Mouse (Mus musculus): ENCODE data around the gene Msrb1. TPM values are rescaled to one million over a fixed set of nuclear protein-coding genes. Genes with fewer than 3 reads are reported as not detected.

Gene Msrb1
- total RNA-seq, 1 experiment: 30.2 TPM

DNA sequence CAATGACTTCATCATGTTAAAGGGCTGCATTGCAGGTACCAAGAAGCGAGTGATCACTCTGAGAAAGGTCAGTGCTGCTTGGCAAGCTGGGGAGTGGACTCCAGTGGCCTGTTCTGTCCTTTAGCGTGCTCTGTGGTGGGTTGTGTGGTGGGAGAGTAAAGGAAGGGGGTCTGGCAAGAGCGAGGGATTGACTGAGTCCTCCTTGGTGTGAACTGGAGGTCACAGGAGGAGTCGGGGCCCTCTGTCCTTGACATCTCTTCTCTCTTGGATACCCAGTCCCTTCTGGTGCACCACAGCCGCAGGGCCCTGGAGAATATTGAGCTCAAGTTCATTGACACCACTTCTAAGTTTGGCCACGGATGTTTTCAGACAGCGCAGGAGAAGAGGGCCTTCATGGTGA is 996 bp upstream of the Msrb1 start:
- H3K9me3 ChIP-seq (ENCODE audit: control insufficient read depth, insufficient read depth, low read depth, low read length): no peaks in the 10 kb centered on the region
- H3K4me1 ChIP-seq (ENCODE audit: control insufficient read depth in 2 of 2, insufficient read depth in 2 of 2, low read length in 2 of 2, poor library complexity in 1 of 2): peaks cover 1 to 15% of the 10 kb centered on the region in 2 experiments; a peak in 2 of 4 replicates
- H3K4me3 ChIP-seq (ENCODE audit: insufficient read depth in 1 of 2, low read depth in 1 of 2, low read length in 2 of 2, poor library complexity in 1 of 2, severe bottlenecking in 1 of 2): no peak overlapping the region
- H3K27ac ChIP-seq (ENCODE audit: insufficient read depth, low read depth, low read length, poor library complexity, severe bottlenecking): no peak overlapping the region
- H3K9ac ChIP-seq (ENCODE audit: insufficient read depth, low read depth, low read length, poor library complexity, severe bottlenecking): no peak overlapping the region
- no peaks in the 10 kb centered on the region for H3K36me3 ChIP-seq (ENCODE audit: control insufficient read depth, insufficient read depth, low read length, poor library complexity, severe bottlenecking)
- TF ChIP-seq CHD2 (IDR thresholded peaks at IDR 0.05; ENCODE audit: low read depth, low read length): no peak
- no peak for TF ChIP-seq ZC3H11A (IDR thresholded peaks at IDR 0.05; ENCODE audit: borderline replicate concordance, low read depth, low read length)
- TF ChIP-seq MAFK (IDR thresholded peaks at IDR 0.05; ENCODE audit: insufficient read depth, low read depth, low read length): no peak
- TF ChIP-seq ZNF384 (IDR thresholded peaks at IDR 0.05; ENCODE audit: low read depth, low read length): no peak
- DNase-seq (ENCODE audit: low read depth, low spot score): no peak
- in situ Hi-C loops (cut with MboI; ENCODE audit: low sequenced_read_pairs in 2 of 2, unreplicated experiment in 2 of 2): no loop called here

DNA sequence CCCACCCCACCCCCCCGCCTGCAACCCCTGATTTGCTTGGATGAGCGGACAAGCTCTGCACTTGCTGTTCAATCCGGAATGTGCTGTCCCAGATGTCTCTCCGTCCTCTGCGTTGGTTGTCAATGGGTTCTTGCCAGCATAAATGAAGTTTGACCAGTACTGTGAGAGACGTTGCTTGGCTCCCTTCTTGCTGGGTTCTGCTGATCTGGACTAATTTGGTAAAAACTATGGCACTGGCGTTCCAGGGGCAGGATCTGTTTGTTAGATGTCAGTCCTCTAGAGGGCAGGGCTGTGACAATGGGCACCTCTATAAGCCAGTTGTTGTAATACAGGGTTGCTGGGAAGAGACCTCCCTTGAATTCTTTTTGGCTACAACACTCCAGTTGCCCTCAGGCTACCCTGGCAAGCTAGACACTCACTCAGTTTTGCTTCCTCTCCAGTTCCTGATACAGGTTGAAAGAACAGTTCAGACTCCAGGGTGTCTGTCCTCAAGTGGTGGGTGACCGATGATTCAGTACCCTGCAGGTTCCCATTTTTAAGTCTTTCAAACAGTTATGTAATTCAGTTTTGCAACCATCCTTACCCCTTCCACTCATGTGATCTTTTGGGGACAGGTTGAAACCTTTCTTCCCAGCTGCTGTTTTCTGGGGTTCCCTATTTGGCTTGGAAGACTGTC is 831 bp downstream of the Msrb1 start:
- Histone ChIP-seq H3K9ac (ENCODE audit: insufficient read depth, low read depth, low read length, poor library complexity, severe bottlenecking) (no peak overlapping the region), H3K9me3 (ENCODE audit: control insufficient read depth, insufficient read depth, low read depth, low read length) (no peaks in the 10 kb centered on the region), H3K4me1 (ENCODE audit: control insufficient read depth in 2 of 2, insufficient read depth in 2 of 2, low read length in 2 of 2, poor library complexity in 1 of 2) (peaks cover 1 to 15% of the 10 kb centered on the region in 2 experiments; a peak in 2 of 4 replicates), H3K4me3 (ENCODE audit: insufficient read depth in 1 of 2, low read depth in 1 of 2, low read length in 2 of 2, poor library complexity in 1 of 2, severe bottlenecking in 1 of 2) (peak overlapping the region; percentile 6 to 73; a peak in 3 of 4 replicates), H3K36me3 (ENCODE audit: control insufficient read depth, insufficient read depth, low read length, poor library complexity, severe bottlenecking) (no peaks in the 10 kb centered on the region), H3K27ac (ENCODE audit: insufficient read depth, low read depth, low read length, poor library complexity, severe bottlenecking) (no peak overlapping the region)
- DNase-seq (ENCODE audit: low read depth, low spot score): no peak
- in situ Hi-C loops (cut with MboI; ENCODE audit: low sequenced_read_pairs in 2 of 2, unreplicated experiment in 2 of 2): no loop called here
- no peak for TF ChIP-seq ZNF384 (IDR thresholded peaks at IDR 0.05; ENCODE audit: low read depth, low read length)
- TF ChIP-seq MAFK (IDR thresholded peaks at IDR 0.05; ENCODE audit: insufficient read depth, low read depth, low read length): no peak

DNA sequence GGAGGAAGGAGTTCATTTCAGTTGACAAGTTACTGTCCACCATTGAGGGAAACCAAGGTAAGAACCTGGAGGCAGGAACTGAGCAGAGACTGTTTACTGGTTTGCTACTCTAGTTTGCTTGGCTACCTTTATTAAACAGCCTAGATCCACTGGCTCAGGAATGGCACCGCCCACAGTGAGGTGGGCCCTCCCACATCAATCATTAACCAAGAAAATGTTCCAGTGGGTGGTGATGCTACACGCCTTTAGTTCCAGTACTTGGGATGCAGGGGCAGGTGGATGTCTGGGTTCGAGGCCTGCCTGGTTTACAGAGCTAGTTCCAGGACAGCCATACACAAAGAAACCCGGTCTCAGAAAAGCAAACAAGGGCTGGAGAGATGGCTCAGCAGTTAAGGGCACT is 1.8 kb downstream of the Msrb1 start:
- no peak for DNase-seq (ENCODE audit: low read depth, low spot score)
- no peak overlapping the region for H3K9ac ChIP-seq (ENCODE audit: insufficient read depth, low read depth, low read length, poor library complexity, severe bottlenecking)
- H3K9me3 ChIP-seq (ENCODE audit: control insufficient read depth, insufficient read depth, low read depth, low read length): no peaks in the 10 kb centered on the region
- H3K27ac ChIP-seq (ENCODE audit: insufficient read depth, low read depth, low read length, poor library complexity, severe bottlenecking): no peak overlapping the region
- H3K4me1 ChIP-seq (ENCODE audit: control insufficient read depth in 2 of 2, insufficient read depth in 2 of 2, low read length in 2 of 2, poor library complexity in 1 of 2): peaks cover 0 to 14% of the 10 kb centered on the region in 2 experiments; a peak in 2 of 4 replicates
- H3K36me3 ChIP-seq (ENCODE audit: control insufficient read depth, insufficient read depth, low read length, poor library complexity, severe bottlenecking): no peaks in the 10 kb centered on the region
- in situ Hi-C loops (cut with MboI; ENCODE audit: low sequenced_read_pairs in 2 of 2, unreplicated experiment in 2 of 2): no loop called here
- H3K4me3 ChIP-seq (ENCODE audit: insufficient read depth in 1 of 2, low read depth in 1 of 2, low read length in 2 of 2, poor library complexity in 1 of 2, severe bottlenecking in 1 of 2): no peak overlapping the region
- TF ChIP-seq ZC3H11A (IDR thresholded peaks at IDR 0.05; ENCODE audit: borderline replicate concordance, low read depth, low read length) (no peak), HCFC1 (IDR thresholded peaks at IDR 0.05; ENCODE audit: borderline replicate concordance, insufficient read depth, low read length) (no peak), ZNF384 (IDR thresholded peaks at IDR 0.05; ENCODE audit: low read depth, low read length) (no peak), MAFK (IDR thresholded peaks at IDR 0.05; ENCODE audit: insufficient read depth, low read depth, low read length) (no peak), CHD2 (IDR thresholded peaks at IDR 0.05; ENCODE audit: low read depth, low read length) (no peak)

DNA sequence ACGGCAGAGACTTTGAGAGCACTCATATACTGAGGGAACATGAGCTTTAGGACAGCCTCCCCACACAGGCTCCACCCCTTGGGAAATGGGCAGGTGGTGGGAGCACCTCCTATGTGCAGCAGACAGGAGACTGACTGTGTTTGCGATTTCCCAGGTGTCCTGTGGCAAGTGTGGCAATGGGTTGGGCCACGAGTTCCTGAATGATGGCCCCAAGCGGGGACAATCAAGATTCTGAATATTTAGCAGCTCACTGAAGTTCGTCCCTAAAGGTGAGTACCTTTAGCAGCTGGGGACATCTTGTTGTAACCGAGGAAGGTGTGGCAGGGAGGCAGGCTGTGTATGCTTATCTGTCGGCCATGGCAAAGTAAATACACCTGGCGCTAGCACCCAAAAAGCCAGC is 3.5 kb downstream of the Msrb1 start:
- TF ChIP-seq CHD2 (IDR thresholded peaks at IDR 0.05; ENCODE audit: low read depth, low read length) (no peak), ZNF384 (IDR thresholded peaks at IDR 0.05; ENCODE audit: low read depth, low read length) (no peak), MAFK (IDR thresholded peaks at IDR 0.05; ENCODE audit: insufficient read depth, low read depth, low read length) (no peak), ZC3H11A (IDR thresholded peaks at IDR 0.05; ENCODE audit: borderline replicate concordance, low read depth, low read length) (no peak), HCFC1 (IDR thresholded peaks at IDR 0.05; ENCODE audit: borderline replicate concordance, insufficient read depth, low read length) (no peak)

DNA sequence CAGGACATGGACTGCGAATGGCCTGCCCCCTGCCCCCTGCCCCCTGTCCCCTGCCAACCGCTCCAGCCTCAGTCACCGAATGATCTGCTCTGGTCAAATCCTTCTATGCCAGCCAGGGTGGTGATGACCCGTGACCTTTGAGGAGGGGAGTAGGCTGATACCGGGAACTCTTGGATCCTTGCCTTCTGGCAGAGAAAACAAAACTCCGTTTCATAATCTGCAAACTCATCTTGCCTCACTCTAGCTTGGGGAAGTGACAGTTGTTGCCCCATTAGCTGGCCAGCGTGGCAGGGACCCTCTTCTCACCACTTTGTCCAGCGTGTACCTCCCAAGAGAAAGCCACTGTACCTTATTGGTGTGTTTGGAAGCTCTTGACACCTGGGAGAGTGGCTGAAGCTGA is 5.9 kb downstream of the Msrb1 start:
- Histone ChIP-seq H3K9ac (ENCODE audit: insufficient read depth, low read depth, low read length, poor library complexity, severe bottlenecking) (no peak overlapping the region), H3K36me3 (ENCODE audit: control insufficient read depth, insufficient read depth, low read length, poor library complexity, severe bottlenecking) (no peaks in the 10 kb centered on the region), H3K27ac (ENCODE audit: insufficient read depth, low read depth, low read length, poor library complexity, severe bottlenecking) (no peak overlapping the region), H3K4me3 (ENCODE audit: insufficient read depth in 1 of 2, low read depth in 1 of 2, low read length in 2 of 2, poor library complexity in 1 of 2, severe bottlenecking in 1 of 2) (no peak overlapping the region), H3K9me3 (ENCODE audit: control insufficient read depth, insufficient read depth, low read depth, low read length) (no peaks in the 10 kb centered on the region), H3K4me1 (ENCODE audit: control insufficient read depth in 2 of 2, insufficient read depth in 2 of 2, low read length in 2 of 2, poor library complexity in 1 of 2) (peaks cover 0 to 6% of the 10 kb centered on the region in 2 experiments; a peak in 1 of 4 replicates)
- TF ChIP-seq ZNF384 (IDR thresholded peaks at IDR 0.05; ENCODE audit: low read depth, low read length) (no peak), CHD2 (IDR thresholded peaks at IDR 0.05; ENCODE audit: low read depth, low read length) (no peak), MAFK (IDR thresholded peaks at IDR 0.05; ENCODE audit: insufficient read depth, low read depth, low read length) (no peak), ZC3H11A (IDR thresholded peaks at IDR 0.05; ENCODE audit: borderline replicate concordance, low read depth, low read length) (no peak), HCFC1 (IDR thresholded peaks at IDR 0.05; ENCODE audit: borderline replicate concordance, insufficient read depth, low read length) (no peak)
- DNase-seq (ENCODE audit: low read depth, low spot score): no peak
- in situ Hi-C loops (cut with MboI; ENCODE audit: low sequenced_read_pairs in 2 of 2, unreplicated experiment in 2 of 2): no loop called here

More for the DNA sequence above, 3.5 kb downstream of the Msrb1 start:
- Histone ChIP-seq H3K4me3 (ENCODE audit: insufficient read depth in 1 of 2, low read depth in 1 of 2, low read length in 2 of 2, poor library complexity in 1 of 2, severe bottlenecking in 1 of 2) (no peak overlapping the region), H3K9me3 (ENCODE audit: control insufficient read depth, insufficient read depth, low read depth, low read length) (no peaks in the 10 kb centered on the region), H3K4me1 (ENCODE audit: control insufficient read depth in 2 of 2, insufficient read depth in 2 of 2, low read length in 2 of 2, poor library complexity in 1 of 2) (peaks cover 0 to 13% of the 10 kb centered on the region in 2 experiments; a peak in 2 of 4 replicates), H3K9ac (ENCODE audit: insufficient read depth, low read depth, low read length, poor library complexity, severe bottlenecking) (no peak overlapping the region), H3K36me3 (ENCODE audit: control insufficient read depth, insufficient read depth, low read length, poor library complexity, severe bottlenecking) (no peaks in the 10 kb centered on the region), H3K27ac (ENCODE audit: insufficient read depth, low read depth, low read length, poor library complexity, severe bottlenecking) (no peak overlapping the region)
- in situ Hi-C loops (cut with MboI; ENCODE audit: low sequenced_read_pairs in 2 of 2, unreplicated experiment in 2 of 2): no loop called here
- DNase-seq (ENCODE audit: low read depth, low spot score): no peak
